Mouse (Mus musculus) liver, adult 2 months (tissue): Measurements from ENCODE around the gene Nfyc. TPM values are rescaled to one million over a fixed set of nuclear protein-coding genes. Genes with fewer than 3 reads are reported as not detected.

Experiments
- DNase-seq: peaks from one replicate; pipeline ENCODE4 v3.0.0-alpha.2; 2011; ENCODE audit warnings: low read depth, low spot score; ENCODE audit errors: extremely low read depth
- H3K27ac ChIP-seq: fragments of 200-500 bp; replicated peaks from 2 replicates; pipeline ENCODE4 v1.5.1; 2012; ENCODE audit warnings: low read depth, mild to moderate bottlenecking, control low read depth, inconsistent platforms, low read length; ENCODE audit not compliant: insufficient read depth
- H3K27me3 ChIP-seq: fragments of 200-500 bp; 2 replicates; pipeline ENCODE4 v1.6.1; 2012; ENCODE audit warnings: mild to moderate bottlenecking, moderate library complexity, low read length, inconsistent platforms; ENCODE audit not compliant: control insufficient read depth, insufficient read depth
- H3K36me3 ChIP-seq: fragments of 200-500 bp; 2 replicates; pipeline ENCODE4 v1.6.1; 2012; ENCODE audit warnings: low read length, inconsistent platforms; ENCODE audit not compliant: control insufficient read depth, insufficient read depth
- H3K4me1 ChIP-seq: fragments of 200-500 bp; 2 replicates; pipeline ENCODE4 v1.6.1; 2011; ENCODE audit warnings: low read length; ENCODE audit not compliant: control insufficient read depth, insufficient read depth
- H3K4me3 ChIP-seq: fragments of 200-500 bp; 2 replicates; pipeline ENCODE4 v1.5.1; 2011; ENCODE audit warnings: low read depth, mild to moderate bottlenecking, control low read depth, low read length, moderate library complexity; ENCODE audit not compliant: insufficient read depth
- H3K79me2 ChIP-seq: fragments of 200-500 bp; 2 replicates; pipeline ENCODE4 v1.6.1; 2012; ENCODE audit warnings: inconsistent platforms, mild to moderate bottlenecking, low read length, moderate library complexity; ENCODE audit not compliant: control insufficient read depth, insufficient read depth
- H3K9ac ChIP-seq: fragments of 200-500 bp; 2 replicates; pipeline ENCODE4 v1.6.1; 2012; ENCODE audit warnings: low read depth, mild to moderate bottlenecking, control low read depth, inconsistent platforms, low read length
- CTCF ChIP-seq: fragments of 200-500 bp; IDR thresholded peaks from 2 replicates; pipeline ENCODE4 v1.5.1; 2011; ENCODE audit warnings: low read depth, low read length, control low read depth
- POLR2A ChIP-seq: fragments of 200-500 bp; IDR thresholded peaks from 2 replicates; pipeline ENCODE4 v1.6.1; 2011; ENCODE audit warnings: low read length, control low read depth; ENCODE audit not compliant: insufficient read depth; ENCODE audit errors: extremely low read depth
- WGBS: fragments of 180-500 bp; shearing (Covaris S2); methylation state at CpG from one replicate; pipeline ENCODE4 v1.1.7; 2018; 5-methylcytosine and 5-hydroxymethylcytosine counted together
- polyA plus RNA-seq: library from polyadenylated mRNA; depleted of rRNA; stranded (reverse); fragments of >200 nt; gene quantifications from 2 replicates; pipeline ENCODE4 v1.2.3, GENCODE M21; 2012
- total RNA-seq: library from RNA; depleted of rRNA; stranded (reverse); fragments of >200 nt; gene quantifications from 2 replicates; pipeline ENCODE4 v1.2.3, GENCODE M21; 2014

Gene Nfyc
- total and polyA plus RNA-seq, 2 experiments, result 21.5 to 73.6 TPM

DNA sequence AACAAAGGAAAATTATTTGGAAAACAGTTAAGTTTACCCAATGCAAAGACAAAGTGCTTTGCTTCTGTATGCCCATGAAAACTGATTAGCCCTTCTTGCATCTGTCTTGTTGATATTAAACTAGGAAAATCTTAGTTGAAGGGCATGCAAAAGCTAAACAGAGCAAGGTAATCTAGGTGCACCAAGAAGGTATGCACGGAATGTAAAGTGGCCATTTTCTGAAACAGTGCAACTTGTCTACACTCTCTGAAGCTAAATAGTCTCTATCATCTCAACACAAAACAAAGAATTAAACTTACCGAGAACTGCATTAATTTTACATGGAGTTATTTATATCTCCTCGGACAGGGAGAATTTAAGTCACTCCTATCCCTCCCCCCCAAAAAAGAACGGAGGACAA lies 16.2 kb downstream of the Nfyc start:
- DNase-seq, result no peak
- H3K27ac ChIP-seq, result peak overlapping the region; percentile 96
- H3K9ac ChIP-seq, result peak overlapping the region; percentile 91
- H3K79me2 ChIP-seq, result peaks cover 32% of the 10 kb centered on the region; the same call in 1 of the 2 replicates
- H3K4me3 ChIP-seq, result peak overlapping the region; percentile 46
- H3K4me1 ChIP-seq, result peaks cover 29% of the 10 kb centered on the region
- H3K36me3 ChIP-seq, result no peaks in the 10 kb centered on the region
- no peak for TF ChIP-seq POLR2A
- TF ChIP-seq CTCF, result no peak
- no peaks in the 10 kb centered on the region for H3K27me3 ChIP-seq
- WGBS, result 5% methylated on average over 4 of the region's 4 CpGs

- H3K36me3 ChIP-seq, result no peaks in the 10 kb centered on the region
- no peak for TF ChIP-seq POLR2A
- TF ChIP-seq CTCF, result no peak
- H3K4me1 ChIP-seq, result peaks cover 31% of the 10 kb centered on the region
- peak overlapping the region; percentile 95 for H3K27ac ChIP-seq
- WGBS, result 10% methylated on average over 4 of the region's 4 CpGs
- peak; percentile 82 for DNase-seq
- H3K27me3 ChIP-seq, result no peaks in the 10 kb centered on the region
- H3K9ac ChIP-seq, result peak overlapping the region; percentile 81
- H3K4me3 ChIP-seq, result peak overlapping the region; percentile 48
- H3K79me2 ChIP-seq, result peaks cover 28% of the 10 kb centered on the region; the same call in 1 of the 2 replicates
Observed at GRCm38 (mm10) chr4:120814171-120814570, 17.2 kb downstream of the Nfyc start.

DNA sequence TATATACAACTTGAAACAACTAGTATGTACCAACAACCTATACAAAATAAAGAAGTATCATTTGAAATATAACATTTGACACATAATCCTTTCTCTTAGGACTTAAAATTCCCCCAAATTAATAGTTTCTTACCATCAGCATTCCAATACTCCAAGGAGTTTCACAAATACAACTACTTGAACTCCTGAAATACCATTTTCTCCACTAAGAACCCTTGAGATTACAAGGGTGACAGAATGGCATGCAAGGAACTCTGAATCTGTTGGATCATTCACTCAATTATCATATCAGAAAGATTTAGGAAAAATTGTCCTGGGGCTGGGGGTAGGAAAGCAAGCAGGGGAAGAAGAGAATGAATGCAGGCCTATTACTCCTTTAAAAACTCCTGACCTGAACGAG lies 17.6 kb downstream of the Nfyc start:
- no peak for DNase-seq
- 14% methylated on average over 1 of the region's 1 CpGs for WGBS
- Histone ChIP-seq H3K4me3 (peak overlapping the region; percentile 48), H3K36me3 (no peaks in the 10 kb centered on the region), H3K27ac (peak overlapping the region; percentile 95; the same call in 1 of the 2 replicates), H3K4me1 (peaks cover 32% of the 10 kb centered on the region), H3K27me3 (no peaks in the 10 kb centered on the region), H3K79me2 (peaks cover 26% of the 10 kb centered on the region; the same call in 1 of the 2 replicates), H3K9ac (peak overlapping the region; percentile 20; the same call in 1 of the 2 replicates)
- TF ChIP-seq POLR2A, result no peak
- TF ChIP-seq CTCF, result no peak

DNA sequence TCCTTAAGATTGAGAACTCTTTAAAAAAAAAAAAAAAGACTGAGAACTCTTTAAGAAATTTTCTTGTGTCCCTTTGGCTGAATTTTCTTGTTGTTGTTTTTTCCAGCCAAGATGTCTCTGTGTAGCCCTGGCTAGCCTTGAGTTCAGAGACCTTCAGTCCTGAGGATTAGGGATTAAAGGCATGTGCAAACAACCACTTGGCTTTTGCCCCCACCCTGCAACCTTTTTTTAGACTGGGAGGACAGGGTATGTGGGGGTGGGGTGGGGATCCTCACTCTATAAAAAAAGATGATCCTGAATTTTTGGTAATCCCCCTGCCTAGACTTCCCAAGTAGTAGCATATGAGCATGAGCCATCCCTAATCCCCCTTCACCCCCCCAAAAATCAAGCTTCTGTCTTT lies 25.6 kb downstream of the Nfyc start:
- H3K27ac ChIP-seq, result peak overlapping the region; percentile 64

GRCm38 (mm10) chr4:120801446-120801845 lies 29.9 kb downstream of the Nfyc start:
- 39% methylated on average over 2 of the region's 2 CpGs for WGBS
- peaks cover 27% of the 10 kb centered on the region for H3K4me1 ChIP-seq
- H3K27me3 ChIP-seq, result no peaks in the 10 kb centered on the region
- H3K27ac ChIP-seq, result 0 out of 2 replicates have a peak overlapping the region, but pooled peaks have one; percentile 32
- H3K4me3 ChIP-seq, result no peak overlapping the region
- H3K36me3 ChIP-seq, result no peaks in the 10 kb centered on the region
- peaks cover 24% of the 10 kb centered on the region; the same call in 1 of the 2 replicates for H3K79me2 ChIP-seq
- TF ChIP-seq POLR2A (no peak), CTCF (peak; percentile 32; the same call in 1 of the 2 replicates)
- H3K9ac ChIP-seq, result no peak overlapping the region
- DNase-seq, result no peak

More for the DNA sequence above, 25.6 kb downstream of the Nfyc start:
- Histone ChIP-seq H3K4me3 (no peak overlapping the region), H3K79me2 (peaks cover 24% of the 10 kb centered on the region; the same call in 1 of the 2 replicates), H3K9ac (no peak overlapping the region), H3K4me1 (peaks cover 35% of the 10 kb centered on the region), H3K27me3 (no peaks in the 10 kb centered on the region), H3K36me3 (no peaks in the 10 kb centered on the region)
- peak; percentile 88 for DNase-seq
- TF ChIP-seq CTCF (no peak), POLR2A (no peak)

GRCm38 (mm10) chr4:120800691-120801090 lies 30.7 kb downstream of the Nfyc start:
- 0 out of 2 replicates have a peak overlapping the region, but pooled peaks have one; percentile 16 for H3K27ac ChIP-seq
- peaks cover 26% of the 10 kb centered on the region; the same call in 1 of the 2 replicates for H3K79me2 ChIP-seq
- TF ChIP-seq CTCF, result no peak
- TF ChIP-seq POLR2A, result no peak
- H3K9ac ChIP-seq, result no peak overlapping the region
- 2% methylated on average over 3 of the region's 3 CpGs for WGBS
- no peak for DNase-seq
- H3K4me1 ChIP-seq, result peaks cover 25% of the 10 kb centered on the region
- H3K36me3 ChIP-seq, result no peaks in the 10 kb centered on the region
- no peaks in the 10 kb centered on the region for H3K27me3 ChIP-seq
- H3K4me3 ChIP-seq, result no peak overlapping the region
